Mouse (Mus musculus) hindbrain, embryonic 12.5 days (tissue): ENCODE measurements around the gene Traf7. TPM values are rescaled to one million over a fixed set of nuclear protein-coding genes. Genes with fewer than 3 reads are reported as not detected.

Source experiments
- ATAC-seq: fragments of 200-750 bp; cut with Nextera tagmentation; 2 replicates; pipeline ENCODE4 v1.8.0; 2017; ENCODE audit warnings: moderate TSS enrichment; ENCODE audit not compliant: low FRiP score
- H3K27ac ChIP-seq: fragments of 300-500 bp; sonication (generic); 2 replicates; pipeline ENCODE4 v1.5.1; 2016; ENCODE audit warnings: mild to moderate bottlenecking
- H3K27me3 ChIP-seq: fragments of 300-500 bp; sonication (generic); 2 replicates; pipeline ENCODE4 v1.6.1; 2016; ENCODE audit warnings: mild to moderate bottlenecking
- H3K36me3 ChIP-seq: fragments of 300-500 bp; sonication (generic); 2 replicates; pipeline ENCODE4 v1.6.1; 2016; ENCODE audit warnings: mild to moderate bottlenecking
- H3K4me1 ChIP-seq: fragments of 300-500 bp; sonication (generic); 2 replicates; pipeline ENCODE4 v1.6.1; 2016
- H3K4me2 ChIP-seq: fragments of 300-500 bp; sonication (generic); replicated peaks from 2 replicates; pipeline ENCODE4 v1.6.1; 2016; ENCODE audit warnings: mild to moderate bottlenecking
- H3K4me3 ChIP-seq: fragments of 300-500 bp; sonication (generic); 2 replicates; pipeline ENCODE4 v1.5.1; 2016; ENCODE audit warnings: mild to moderate bottlenecking
- H3K9ac ChIP-seq: fragments of 300-500 bp; sonication (generic); 2 replicates; pipeline ENCODE4 v1.6.1; 2016; ENCODE audit warnings: mild to moderate bottlenecking, moderate library complexity
- H3K9me3 ChIP-seq: fragments of 300-500 bp; sonication (generic); replicated peaks from 2 replicates; pipeline ENCODE4 v1.6.1; 2016; ENCODE audit warnings: mild to moderate bottlenecking
- WGBS: fragments of 180-500 bp; shearing (Covaris S2); methylation state at CpG from one replicate; pipeline ENCODE4 v1.1.7; 2016; 5-methylcytosine and 5-hydroxymethylcytosine counted together
- polyA plus RNA-seq: library from polyadenylated mRNA; unstranded; fragments of >200 nt; fragmentation: Nextera tagmentation; extraction: Ambion mirVana; gene quantifications from 2 replicates; pipeline ENCODE4 v1.2.1, GENCODE M21; 2016

Traf7 gene
- polyA plus RNA-seq, 1 experiment from 2014 or later = 86.5 TPM

GRCm38 (mm10) chr17:24537536-24537935 lies 9.8 kb upstream of the Traf7 start:
- H3K9ac ChIP-seq = peak overlapping the region; percentile 8; the same call in 1 of the 2 replicates
- 42% methylated on average over 3 of the region's 3 CpGs for WGBS
- no peak overlapping the region for H3K27ac ChIP-seq
- no peaks in the 10 kb centered on the region for H3K27me3 ChIP-seq
- no peaks in the 10 kb centered on the region for H3K36me3 ChIP-seq
- no peak for ATAC-seq
- H3K4me2 ChIP-seq = no peak overlapping the region
- H3K9me3 ChIP-seq = no peaks in the 10 kb centered on the region
- H3K4me3 ChIP-seq = no peak overlapping the region
- H3K4me1 ChIP-seq = peaks cover 14% of the 10 kb centered on the region

GRCm38 (mm10) chr17:24535300-24535699 lies 7.6 kb upstream of the Traf7 start:
- H3K4me3 ChIP-seq = no peak overlapping the region
- H3K27me3 ChIP-seq = no peaks in the 10 kb centered on the region
- H3K9me3 ChIP-seq = no peaks in the 10 kb centered on the region
- H3K4me1 ChIP-seq = peaks cover 28% of the 10 kb centered on the region
- H3K4me2 ChIP-seq = no peak overlapping the region
- no peak for ATAC-seq
- no peak overlapping the region for H3K9ac ChIP-seq
- H3K36me3 ChIP-seq = 0 out of 2 replicates have a peak, but pooled peaks cover under 1% of the 10 kb centered on the region
- WGBS = 60% methylated on average over 5 of the region's 5 CpGs
- no peak overlapping the region for H3K27ac ChIP-seq

- 87% methylated on average over 8 of the region's 8 CpGs for WGBS
Observed at GRCm38 (mm10) chr17:24534160-24534718, 6.5 kb upstream of the Traf7 start, which contains the start of gene Rab26. Rab26 (minus strand) TSS chr17:24534210.

GRCm38 (mm10) chr17:24533099-24533992 lies 5.6 kb upstream of the Traf7 start:
- peak overlapping the region; percentile 62 for H3K4me2 ChIP-seq
- peak overlapping the region; percentile 46 for H3K9ac ChIP-seq
- 0 out of 2 replicates have a peak, but pooled peaks cover 10% of the 10 kb centered on the region for H3K36me3 ChIP-seq
- peaks cover 45% of the 10 kb centered on the region for H3K4me1 ChIP-seq
- peak overlapping the region; percentile 29 for H3K4me3 ChIP-seq
- WGBS = 9% methylated on average over 40 of the region's 53 CpGs
- no peak overlapping the region for H3K27ac ChIP-seq
- H3K27me3 ChIP-seq = no peaks in the 10 kb centered on the region
- 0 out of 2 replicates have a peak, but pooled peaks have one; percentile 38 for ATAC-seq
- no peaks in the 10 kb centered on the region for H3K9me3 ChIP-seq

More at GRCm38 (mm10) chr17:24534160-24534718, 6.5 kb upstream of the Traf7 start, which contains the start of gene Rab26:
- Histone ChIP-seq H3K4me3 (peak within 1 kb of the TSS; percentile 29), H3K36me3 (0 out of 2 replicates have a peak, but pooled peaks cover 10% of the 10 kb centered on the region), H3K27ac (no peak within 1 kb of the TSS), H3K9me3 (no peaks in the 10 kb centered on the region), H3K4me1 (peaks cover 39% of the 10 kb centered on the region), H3K9ac (peak within 1 kb of the TSS; percentile 46), H3K4me2 (peak within 1 kb of the TSS; percentile 62), H3K27me3 (no peaks in the 10 kb centered on the region)
- ATAC-seq = no peak

- no peak overlapping the region for H3K4me3 ChIP-seq
- 72% methylated on average over 7 of the region's 7 CpGs for WGBS
Observed at GRCm38 (mm10) chr17:24532045-24532444, 4.3 kb upstream of the Traf7 start.

GRCm38 (mm10) chr17:24531064-24531463 lies 3.3 kb upstream of the Traf7 start:
- Histone ChIP-seq H3K9me3 (no peaks in the 10 kb centered on the region), H3K27ac (no peak overlapping the region), H3K9ac (no peak overlapping the region), H3K36me3 (0 out of 2 replicates have a peak, but pooled peaks cover 10% of the 10 kb centered on the region), H3K27me3 (no peaks in the 10 kb centered on the region), H3K4me1 (peaks cover 50% of the 10 kb centered on the region), H3K4me2 (no peak overlapping the region), H3K4me3 (no peak overlapping the region)
- ATAC-seq = no peak
- WGBS = 77% methylated on average over 3 of the region's 3 CpGs

More at GRCm38 (mm10) chr17:24532045-24532444, 4.3 kb upstream of the Traf7 start:
- Histone ChIP-seq H3K27me3 (no peaks in the 10 kb centered on the region), H3K9me3 (no peaks in the 10 kb centered on the region), H3K27ac (no peak overlapping the region), H3K36me3 (0 out of 2 replicates have a peak, but pooled peaks cover 10% of the 10 kb centered on the region), H3K4me1 (peaks cover 42% of the 10 kb centered on the region), H3K9ac (no peak overlapping the region), H3K4me2 (no peak overlapping the region)
- no peak for ATAC-seq

- H3K36me3 ChIP-seq = 0 out of 2 replicates have a peak, but pooled peaks cover 10% of the 10 kb centered on the region
- H3K4me2 ChIP-seq = peak overlapping the region; percentile 63
- H3K27me3 ChIP-seq = no peaks in the 10 kb centered on the region
- H3K9me3 ChIP-seq = no peaks in the 10 kb centered on the region
- peaks cover 50% of the 10 kb centered on the region for H3K4me1 ChIP-seq
- 39% methylated on average over 8 of the region's 8 CpGs for WGBS
- peak overlapping the region; percentile 36; the same call in 1 of the 2 replicates for H3K27ac ChIP-seq
- H3K4me3 ChIP-seq = no peak overlapping the region
- H3K9ac ChIP-seq = peak overlapping the region; percentile 79; the same call in 1 of the 2 replicates
- no peak for ATAC-seq
Observed at GRCm38 (mm10) chr17:24530361-24531050, 2.8 kb upstream of the Traf7 start.

GRCm38 (mm10) chr17:24529883-24530282 lies 2.1 kb upstream of the Traf7 start:
- H3K27ac ChIP-seq = peak overlapping the region; percentile 36; the same call in 1 of the 2 replicates
- H3K9ac ChIP-seq = peak overlapping the region; percentile 79
- ATAC-seq = no peak
- H3K4me1 ChIP-seq = peaks cover 50% of the 10 kb centered on the region
- H3K4me3 ChIP-seq = peak overlapping the region; percentile 58
- no peaks in the 10 kb centered on the region for H3K27me3 ChIP-seq
- WGBS = 30% methylated on average over 5 of the region's 5 CpGs
- peak overlapping the region; percentile 63 for H3K4me2 ChIP-seq
- no peaks in the 10 kb centered on the region for H3K9me3 ChIP-seq
- 0 out of 2 replicates have a peak, but pooled peaks cover 10% of the 10 kb centered on the region for H3K36me3 ChIP-seq

- peaks cover 50% of the 10 kb centered on the region for H3K4me1 ChIP-seq
Observed at GRCm38 (mm10) chr17:24529007-24529451, 1.3 kb upstream of the Traf7 start.

GRCm38 (mm10) chr17:24528560-24528918 lies 801 bp upstream of the Traf7 start:
- peak overlapping the region; percentile 78 for H3K27ac ChIP-seq

More at GRCm38 (mm10) chr17:24529007-24529451, 1.3 kb upstream of the Traf7 start:
- Histone ChIP-seq H3K36me3 (peaks cover 10% of the 10 kb centered on the region; the same call in 1 of the 2 replicates), H3K27me3 (no peaks in the 10 kb centered on the region), H3K9ac (peak overlapping the region; percentile 79), H3K4me2 (peak overlapping the region; percentile 63), H3K9me3 (no peaks in the 10 kb centered on the region), H3K4me3 (peak overlapping the region; percentile 58), H3K27ac (peak overlapping the region; percentile 36)
- ATAC-seq = no peak
- 2% methylated on average over 4 of the region's 4 CpGs for WGBS

GRCm38 (mm10) chr17:24527315-24527714 lies 423 bp downstream of the Traf7 start:
- no peaks in the 10 kb centered on the region for H3K9me3 ChIP-seq
- H3K27ac ChIP-seq = peak overlapping the region; percentile 82
- peak overlapping the region; percentile 91 for H3K9ac ChIP-seq
- peak overlapping the region; percentile 83 for H3K4me2 ChIP-seq
- WGBS = 0% methylated on average over 17 of the region's 19 CpGs
- peaks cover 37% of the 10 kb centered on the region for H3K4me1 ChIP-seq
- H3K27me3 ChIP-seq = no peaks in the 10 kb centered on the region
- peaks cover 13% of the 10 kb centered on the region; the same call in 1 of the 2 replicates for H3K36me3 ChIP-seq
- ATAC-seq = no peak
- H3K4me3 ChIP-seq = peak overlapping the region; percentile 71

More at GRCm38 (mm10) chr17:24528560-24528918, 801 bp upstream of the Traf7 start:
- peak overlapping the region; percentile 58 for H3K4me3 ChIP-seq
- H3K27me3 ChIP-seq = no peaks in the 10 kb centered on the region
- peak overlapping the region; percentile 79 for H3K9ac ChIP-seq
- WGBS = under 1% methylated on average over 8 of the region's 8 CpGs
- peaks cover 49% of the 10 kb centered on the region for H3K4me1 ChIP-seq
- ATAC-seq = no peak
- peaks cover 10% of the 10 kb centered on the region; the same call in 1 of the 2 replicates for H3K36me3 ChIP-seq
- no peaks in the 10 kb centered on the region for H3K9me3 ChIP-seq
- H3K4me2 ChIP-seq = peak overlapping the region; percentile 63
